Mouse (Mus musculus): ENCODE results near the gene Abhd8. TPM values are rescaled to one million over a fixed set of nuclear protein-coding genes. Genes with fewer than 3 reads are reported as not detected.

Abhd8 gene
- polyA plus RNA-seq, 1 experiment from 2014 or later: 46.6 TPM

- 92% methylated on average over 1 of the region's 1 CpGs for WGBS
- Histone ChIP-seq H3K9me3 (ENCODE audit: low read length) (no peaks in the 10 kb centered on the region), H3K4me1 (ENCODE audit: insufficient read depth, low read length) (peaks cover 50% of the 10 kb centered on the region), H3K4me2 (replicated peaks; ENCODE audit: low read depth, low read length) (no peak overlapping the region), H3K9ac (replicated peaks; ENCODE audit: low read length) (no peak overlapping the region), H3K27me3 (ENCODE audit: insufficient read depth, low read length) (no peaks in the 10 kb centered on the region), H3K27ac (ENCODE audit: low read length) (peak overlapping the region; percentile 91), H3K36me3 (ENCODE audit: insufficient read depth, low read length) (peaks cover 17% of the 10 kb centered on the region), H3K4me3 (ENCODE audit: low read length) (no peak overlapping the region)
- no peak for ATAC-seq (ENCODE audit: low FRiP score, low TSS enrichment)
Measured at GRCm38 (mm10) chr8:71497077-71497645, 33.7 kb upstream of the Abhd8 start.

DNA sequence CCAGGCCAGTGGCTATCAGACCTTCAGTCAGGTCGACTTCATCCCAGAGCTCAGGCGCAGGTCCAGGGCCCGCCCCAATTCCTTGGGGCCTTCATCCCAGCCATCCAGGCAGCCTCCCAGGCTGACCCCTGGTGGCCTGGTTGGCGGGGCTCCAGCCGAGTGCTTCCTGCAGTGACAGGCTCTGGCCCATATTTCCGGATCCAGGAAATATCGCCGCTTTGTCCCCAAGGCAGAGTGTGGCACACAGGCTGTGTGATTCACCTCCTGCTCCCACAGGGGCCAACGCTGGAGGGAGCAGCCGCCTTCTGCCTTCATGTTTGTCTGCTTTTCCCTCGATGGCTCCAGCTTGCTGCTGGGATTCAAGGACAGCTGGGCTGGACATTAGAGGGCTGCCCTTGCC lies 33.0 kb upstream of the Abhd8 start:
- Histone ChIP-seq H3K36me3 (ENCODE audit: insufficient read depth, low read length) (peaks cover 22% of the 10 kb centered on the region), H3K4me3 (ENCODE audit: low read length) (no peak overlapping the region), H3K9ac (replicated peaks; ENCODE audit: low read length) (no peak overlapping the region), H3K27me3 (ENCODE audit: insufficient read depth, low read length) (no peaks in the 10 kb centered on the region), H3K9me3 (ENCODE audit: low read length) (no peaks in the 10 kb centered on the region), H3K4me2 (replicated peaks; ENCODE audit: low read depth, low read length) (no peak overlapping the region), H3K4me1 (ENCODE audit: insufficient read depth, low read length) (peaks cover 50% of the 10 kb centered on the region), H3K27ac (ENCODE audit: low read length) (peak overlapping the region; percentile 91)
- peak; percentile 46 for ATAC-seq (ENCODE audit: low FRiP score, low TSS enrichment)
- 15% methylated on average over 11 of the region's 11 CpGs for WGBS

GRCm38 (mm10) chr8:71495811-71496210 lies 32.4 kb upstream of the Abhd8 start:
- Histone ChIP-seq H3K9ac (replicated peaks; ENCODE audit: low read length) (peak overlapping the region; percentile 31; the same call in 1 of the 2 replicates), H3K36me3 (ENCODE audit: insufficient read depth, low read length) (peaks cover 28% of the 10 kb centered on the region), H3K27ac (ENCODE audit: low read length) (peak overlapping the region; percentile 91), H3K4me3 (ENCODE audit: low read length) (no peak overlapping the region), H3K27me3 (ENCODE audit: insufficient read depth, low read length) (no peaks in the 10 kb centered on the region), H3K4me2 (replicated peaks; ENCODE audit: low read depth, low read length) (no peak overlapping the region), H3K4me1 (ENCODE audit: insufficient read depth, low read length) (peaks cover 50% of the 10 kb centered on the region), H3K9me3 (ENCODE audit: low read length) (no peaks in the 10 kb centered on the region)
- no peak for ATAC-seq (ENCODE audit: low FRiP score, low TSS enrichment)
- WGBS: 76% methylated on average over 5 of the region's 5 CpGs

GRCm38 (mm10) chr8:71495039-71495438 lies 31.6 kb upstream of the Abhd8 start:
- Histone ChIP-seq H3K9ac (replicated peaks; ENCODE audit: low read length) (0 out of 2 replicates have a peak overlapping the region, but pooled peaks have one; percentile 33), H3K27ac (ENCODE audit: low read length) (0 out of 2 replicates have a peak overlapping the region, but pooled peaks have one; percentile 91)

DNA sequence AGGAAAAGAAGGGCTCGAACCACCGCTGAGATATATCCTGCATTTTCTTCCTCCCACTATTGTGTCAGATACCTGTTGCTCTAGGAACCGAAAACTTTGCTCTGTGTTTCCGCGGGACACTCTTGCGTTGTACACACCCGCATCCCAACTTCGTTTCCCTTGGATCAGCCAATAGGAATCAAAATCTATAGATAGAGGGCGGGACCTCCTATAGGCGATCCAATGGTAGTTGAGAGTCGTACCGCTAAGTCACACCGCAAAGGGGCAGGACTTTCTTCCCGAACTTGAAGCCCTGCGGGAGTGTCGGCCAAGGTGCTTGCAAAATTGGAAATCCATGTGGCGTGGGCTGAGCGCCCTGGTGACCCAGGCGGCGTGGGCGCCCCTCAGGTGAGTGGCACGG lies 25.0 kb upstream of the Abhd8 start:
- Histone ChIP-seq H3K9me3 (ENCODE audit: low read length) (no peaks in the 10 kb centered on the region), H3K4me2 (replicated peaks; ENCODE audit: low read depth, low read length) (peak overlapping the region; percentile 94), H3K27me3 (ENCODE audit: insufficient read depth, low read length) (no peaks in the 10 kb centered on the region), H3K4me3 (ENCODE audit: low read length) (peak overlapping the region; percentile 93), H3K4me1 (ENCODE audit: insufficient read depth, low read length) (peaks cover 17% of the 10 kb centered on the region), H3K27ac (ENCODE audit: low read length) (peak overlapping the region; percentile 93), H3K9ac (replicated peaks; ENCODE audit: low read length) (peak overlapping the region; percentile 84), H3K36me3 (ENCODE audit: insufficient read depth, low read length) (peaks cover 24% of the 10 kb centered on the region)
- under 1% methylated on average over 22 of the region's 22 CpGs for WGBS
- ATAC-seq (ENCODE audit: low FRiP score, low TSS enrichment): peak; percentile 86

More at GRCm38 (mm10) chr8:71495039-71495438, 31.6 kb upstream of the Abhd8 start:
- WGBS: 13% methylated on average over 16 of the region's 16 CpGs
- peak; percentile 72 for ATAC-seq (ENCODE audit: low FRiP score, low TSS enrichment)
- H3K4me1 ChIP-seq (ENCODE audit: insufficient read depth, low read length): peaks cover 50% of the 10 kb centered on the region
- H3K4me2 ChIP-seq (replicated peaks; ENCODE audit: low read depth, low read length): 0 out of 2 replicates have a peak overlapping the region, but pooled peaks have one; percentile 20
- H3K36me3 ChIP-seq (ENCODE audit: insufficient read depth, low read length): peaks cover 28% of the 10 kb centered on the region
- H3K27me3 ChIP-seq (ENCODE audit: insufficient read depth, low read length): no peaks in the 10 kb centered on the region
- no peak overlapping the region for H3K4me3 ChIP-seq (ENCODE audit: low read length)
- no peaks in the 10 kb centered on the region for H3K9me3 ChIP-seq (ENCODE audit: low read length)

DNA sequence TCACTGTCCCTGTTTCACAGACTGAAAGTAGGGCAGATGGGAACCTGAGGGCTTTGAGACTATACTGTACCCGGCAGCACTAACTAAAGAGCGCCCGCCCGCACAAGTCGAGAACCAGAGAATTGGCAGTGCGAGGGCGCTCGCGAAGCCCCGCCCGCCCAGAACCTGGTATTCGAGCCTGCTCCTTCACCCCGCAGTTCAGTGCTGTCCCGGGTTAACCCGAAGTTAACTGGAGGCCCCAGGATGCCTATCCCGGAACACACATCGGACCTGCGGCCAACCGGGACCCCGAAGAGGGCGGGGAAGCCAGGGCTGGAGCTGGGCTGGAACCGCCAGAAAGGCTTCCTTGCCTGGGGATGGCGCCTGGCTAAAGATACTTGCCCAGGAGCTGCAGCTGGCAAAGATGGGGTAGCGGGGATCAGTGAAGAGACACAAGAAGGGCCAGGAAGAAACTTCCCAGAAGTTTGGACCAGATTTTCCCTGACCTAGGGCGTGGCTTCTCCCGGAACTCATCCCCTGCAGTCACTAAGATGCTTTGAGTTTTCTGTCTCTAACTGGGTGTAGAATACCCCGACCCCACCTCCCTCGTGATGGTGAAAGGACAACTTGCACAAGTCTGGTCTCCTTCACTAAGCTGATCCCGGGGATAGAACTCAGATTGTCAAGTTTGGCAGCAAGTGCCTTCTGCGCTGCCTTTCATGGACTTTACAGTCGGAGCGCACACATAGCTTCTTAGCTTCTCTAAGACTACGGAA lies 24.4 kb upstream of the Abhd8 start, which contains the start of gene Gtpbp3:
Gene Gtpbp3, plus strand, starts transcription at position 413 of the 755 bp plus-strand sequence.
- Histone ChIP-seq H3K4me3 (ENCODE audit: low read length) (peak within 1 kb of the TSS; percentile 93), H3K4me1 (ENCODE audit: insufficient read depth, low read length) (peaks cover 17% of the 10 kb centered on the region), H3K4me2 (replicated peaks; ENCODE audit: low read depth, low read length) (peak within 1 kb of the TSS; percentile 94), H3K9ac (replicated peaks; ENCODE audit: low read length) (peak within 1 kb of the TSS; percentile 84), H3K27me3 (ENCODE audit: insufficient read depth, low read length) (no peaks in the 10 kb centered on the region), H3K36me3 (ENCODE audit: insufficient read depth, low read length) (peaks cover 20% of the 10 kb centered on the region), H3K9me3 (ENCODE audit: low read length) (no peaks in the 10 kb centered on the region), H3K27ac (ENCODE audit: low read length) (peak within 1 kb of the TSS; percentile 93)
- peak; percentile 60 for ATAC-seq (ENCODE audit: low FRiP score, low TSS enrichment)
- under 1% methylated on average over 33 of the region's 33 CpGs for WGBS

- Histone ChIP-seq H3K27me3 (ENCODE audit: insufficient read depth, low read length) (no peaks in the 10 kb centered on the region), H3K4me3 (ENCODE audit: low read length) (peak overlapping the region; percentile 78), H3K4me1 (ENCODE audit: insufficient read depth, low read length) (peaks cover 17% of the 10 kb centered on the region), H3K9ac (replicated peaks; ENCODE audit: low read length) (peak overlapping the region; percentile 29; the same call in 1 of the 2 replicates), H3K9me3 (ENCODE audit: low read length) (no peaks in the 10 kb centered on the region), H3K4me2 (replicated peaks; ENCODE audit: low read depth, low read length) (peak overlapping the region; percentile 86), H3K36me3 (ENCODE audit: insufficient read depth, low read length) (peaks cover 5% of the 10 kb centered on the region; the same call in 1 of the 2 replicates), H3K27ac (ENCODE audit: low read length) (no peak overlapping the region)
- WGBS: 15% methylated on average over 7 of the region's 7 CpGs
- no peak for ATAC-seq (ENCODE audit: low FRiP score, low TSS enrichment)
Measured at GRCm38 (mm10) chr8:71486136-71486529, 22.7 kb upstream of the Abhd8 start.

- WGBS: 6% methylated on average over 44 of the region's 58 CpGs
- Histone ChIP-seq H3K36me3 (ENCODE audit: insufficient read depth, low read length) (0 out of 2 replicates have a peak, but pooled peaks cover 2% of the 10 kb centered on the region), H3K9me3 (ENCODE audit: low read length) (no peaks in the 10 kb centered on the region), H3K4me1 (ENCODE audit: insufficient read depth, low read length) (peaks cover 22% of the 10 kb centered on the region), H3K27ac (ENCODE audit: low read length) (peak within 1 kb of the TSS; percentile 74; the same call in 1 of the 2 replicates), H3K9ac (replicated peaks; ENCODE audit: low read length) (peak within 1 kb of the TSS; percentile 91), H3K4me3 (ENCODE audit: low read length) (peak within 1 kb of the TSS; percentile 78), H3K4me2 (replicated peaks; ENCODE audit: low read depth, low read length) (peak within 1 kb of the TSS; percentile 86), H3K27me3 (ENCODE audit: insufficient read depth, low read length) (no peaks in the 10 kb centered on the region)
- ATAC-seq (ENCODE audit: low FRiP score, low TSS enrichment): peak; percentile 52
Measured at GRCm38 (mm10) chr8:71485142-71486135, 22.0 kb upstream of the Abhd8 start, which contains the start of gene Ano8. Ano8 (minus strand) TSS chr8:71485963.

GRCm38 (mm10) chr8:71484736-71485135 lies 21.3 kb upstream of the Abhd8 start:
- whole genome bisulfite sequencing: 94% methylated on average over 19 of the region's 19 CpGs
- no peak overlapping the region for H3K9ac ChIP-seq (replicated peaks; ENCODE audit: low read length)
- no peak for ATAC-seq (ENCODE audit: low FRiP score, low TSS enrichment)
- 0 out of 2 replicates have a peak, but pooled peaks cover 2% of the 10 kb centered on the region for H3K36me3 ChIP-seq (ENCODE audit: insufficient read depth, low read length)
- H3K9me3 ChIP-seq (ENCODE audit: low read length): no peaks in the 10 kb centered on the region
- H3K4me1 ChIP-seq (ENCODE audit: insufficient read depth, low read length): peaks cover 20% of the 10 kb centered on the region
- H3K27me3 ChIP-seq (ENCODE audit: insufficient read depth, low read length): no peaks in the 10 kb centered on the region
- H3K27ac ChIP-seq (ENCODE audit: low read length): no peak overlapping the region
- H3K4me2 ChIP-seq (replicated peaks; ENCODE audit: low read depth, low read length): peak overlapping the region; percentile 86
- H3K4me3 ChIP-seq (ENCODE audit: low read length): peak overlapping the region; percentile 78
